Mouse (Mus musculus) gastrocnemius, adult 18-20 months (tissue): ENCODE measurements around the gene Lrrn2. TPM values are rescaled to one million over a fixed set of nuclear protein-coding genes. Genes with fewer than 3 reads are reported as not detected.

Source experiments
- DNase-seq: peaks from one replicate; pipeline ENCODE4 v3.0.0; 2021; ENCODE audit warnings: low spot score
- long read RNA-seq, 2 experiments: library from polyadenylated mRNA; stranded (forward); transcript quantifications; one replicate each; pipeline ENCODE4 v2.0.0; 2021
- total RNA-seq, 2 experiments: library from RNA; stranded (reverse); gene quantifications; 2 replicates each; pipeline ENCODE4 v1.2.3; 2021

The Lrrn2 gene
- total RNA-seq, result under 1 TPM; 0.32 to 0.57 TPM
- long read RNA-seq, experiment 1, result 0 reads
- long read RNA-seq, experiment 2, result 0 reads

- no peak for DNase-seq
These were observed at the start of gene Lrrn2 for GRCm38 (mm10) chr1:132880161-132881005. Gene Lrrn2 (plus strand): TSS chr1:132880273.

GRCm38 (mm10) chr1:132831963-132832362, 48.1 kb upstream of the Lrrn2 start:
- DNase-seq, result no peak

- DNase-seq, result no peak
These were observed 46.0 kb upstream of the Lrrn2 start for GRCm38 (mm10) chr1:132834037-132834436.

- DNase-seq, result no peak
These were observed 43.2 kb upstream of the Lrrn2 start for GRCm38 (mm10) chr1:132836895-132837294.

GRCm38 (mm10) chr1:132837691-132838090, 42.4 kb upstream of the Lrrn2 start:
- DNase-seq, result no peak

GRCm38 (mm10) chr1:132838371-132838770, 41.7 kb upstream of the Lrrn2 start:
- DNase-seq, result no peak

GRCm38 (mm10) chr1:132843612-132844011, 36.5 kb upstream of the Lrrn2 start:
- no peak for DNase-seq

- DNase-seq, result peak; percentile 58
These were observed 35.8 kb upstream of the Lrrn2 start for GRCm38 (mm10) chr1:132844088-132844804.

- DNase-seq, result no peak
These were observed 34.3 kb upstream of the Lrrn2 start for GRCm38 (mm10) chr1:132845766-132846165.

GRCm38 (mm10) chr1:132850809-132851208, 29.3 kb upstream of the Lrrn2 start:
- DNase-seq, result no peak

GRCm38 (mm10) chr1:132851296-132851695, 28.8 kb upstream of the Lrrn2 start:
- DNase-seq, result no peak

GRCm38 (mm10) chr1:132851771-132852170, 28.3 kb upstream of the Lrrn2 start:
- peak; percentile 9 for DNase-seq

GRCm38 (mm10) chr1:132853312-132853711, 26.8 kb upstream of the Lrrn2 start:
- DNase-seq, result peak; percentile 20

- DNase-seq, result no peak
These were observed 21.3 kb upstream of the Lrrn2 start for GRCm38 (mm10) chr1:132858516-132859383.

- DNase-seq, result no peak
These were observed 15.9 kb upstream of the Lrrn2 start for GRCm38 (mm10) chr1:132864220-132864619.

GRCm38 (mm10) chr1:132865585-132865984, 14.5 kb upstream of the Lrrn2 start:
- DNase-seq, result no peak

GRCm38 (mm10) chr1:132870327-132870726, 9.7 kb upstream of the Lrrn2 start:
- DNase-seq, result no peak

- no peak for DNase-seq
These were observed 992 bp upstream of the Lrrn2 start for GRCm38 (mm10) chr1:132878951-132879610.

GRCm38 (mm10) chr1:132879801-132880160, 292 bp upstream of the Lrrn2 start:
- no peak for DNase-seq

GRCm38 (mm10) chr1:132881041-132881761, 1.1 kb downstream of the Lrrn2 start:
- no peak for DNase-seq
